Mouse (Mus musculus) heart, embryonic 14.5 days (tissue): ENCODE data around the gene Grik1. TPM values are rescaled to one million over a fixed set of nuclear protein-coding genes. Genes with fewer than 3 reads are reported as not detected.

ENCODE experiments used
- ATAC-seq: fragments of 200-750 bp; cut with Nextera tagmentation; 2 replicates; pipeline ENCODE4 v1.8.0; 2017; ENCODE audit warnings: low read depth, moderate TSS enrichment; ENCODE audit not compliant: insufficient number of reproducible peaks, insufficient read depth, low FRiP score
- H3K27ac ChIP-seq, 2 experiments: fragments of 200-500 bp in 1 of 2; fragments of 300-500 bp in 1 of 2; sonication (generic) in 1 of 2; replicated peaks in 1 of 2; 2 replicates each; pipeline ENCODE4 v1.5.1; 2012 to 2014; ENCODE audit warnings: low read depth in 2 of 2, low read length in 2 of 2, control low read depth in 1 of 2, mild to moderate bottlenecking in 1 of 2, mixed read lengths in 1 of 2; ENCODE audit not compliant: control insufficient read depth in 1 of 2, insufficient read depth in 1 of 2
- H3K27me3 ChIP-seq: fragments of 300-500 bp; sonication (generic); 2 replicates; pipeline ENCODE4 v1.6.1; 2014; ENCODE audit warnings: mild to moderate bottlenecking, low read length, control low read depth; ENCODE audit not compliant: control insufficient read depth, insufficient read depth
- H3K36me3 ChIP-seq: fragments of 300-500 bp; sonication (generic); 2 replicates; pipeline ENCODE4 v1.6.1; 2014; ENCODE audit warnings: mild to moderate bottlenecking, control low read depth, low read length, mixed read lengths; ENCODE audit not compliant: control insufficient read depth, insufficient read depth
- H3K4me1 ChIP-seq, 2 experiments: fragments of 200-500 bp in 1 of 2; fragments of 300-500 bp in 1 of 2; sonication (generic) in 1 of 2; 2 replicates each; pipeline ENCODE4 v1.6.1; 2012 to 2014; ENCODE audit warnings: low read length in 2 of 2, control low read depth in 1 of 2, mixed read lengths in 1 of 2; ENCODE audit not compliant: control insufficient read depth in 2 of 2, insufficient read depth in 2 of 2
- H3K4me2 ChIP-seq: fragments of 300-500 bp; sonication (generic); 2 replicates; pipeline ENCODE4 v1.6.1; 2014; ENCODE audit warnings: mild to moderate bottlenecking, low read length
- H3K4me3 ChIP-seq, 2 experiments: fragments of 200-500 bp in 1 of 2; fragments of 300-500 bp in 1 of 2; sonication (generic) in 1 of 2; 2 replicates each; pipeline ENCODE4 v1.5.1; 2012 to 2014; ENCODE audit warnings: low read length in 2 of 2, mild to moderate bottlenecking in 2 of 2, control low read depth in 1 of 2, low read depth in 1 of 2, moderate library complexity in 1 of 2; ENCODE audit not compliant: control insufficient read depth in 1 of 2, insufficient read depth in 1 of 2
- H3K9ac ChIP-seq: fragments of 300-500 bp; sonication (generic); 2 replicates; pipeline ENCODE4 v1.6.1; 2014; ENCODE audit warnings: mild to moderate bottlenecking, low read length
- H3K9me3 ChIP-seq: fragments of 300-500 bp; sonication (generic); 2 replicates; pipeline ENCODE4 v1.6.1; 2016; ENCODE audit warnings: low read length, control low read depth; ENCODE audit not compliant: control insufficient read depth
- WGBS: fragments of 180-500 bp; shearing (Covaris S2); extraction: QIAGEN DNeasy Blood & Tissue Kit; methylation state at CpG from one replicate; pipeline ENCODE4 v1.1.7; 2014; 5-methylcytosine and 5-hydroxymethylcytosine counted together
- polyA plus RNA-seq: library from polyadenylated mRNA; unstranded; fragments of >200 nt; fragmentation: Nextera tagmentation; extraction: Ambion mirVana; gene quantifications from 2 replicates; pipeline ENCODE4 v1.2.1, GENCODE M21; 2014

Grik1 gene
- 0.15 and 0.31 TPM in 2 replicates for polyA plus RNA-seq

DNA sequence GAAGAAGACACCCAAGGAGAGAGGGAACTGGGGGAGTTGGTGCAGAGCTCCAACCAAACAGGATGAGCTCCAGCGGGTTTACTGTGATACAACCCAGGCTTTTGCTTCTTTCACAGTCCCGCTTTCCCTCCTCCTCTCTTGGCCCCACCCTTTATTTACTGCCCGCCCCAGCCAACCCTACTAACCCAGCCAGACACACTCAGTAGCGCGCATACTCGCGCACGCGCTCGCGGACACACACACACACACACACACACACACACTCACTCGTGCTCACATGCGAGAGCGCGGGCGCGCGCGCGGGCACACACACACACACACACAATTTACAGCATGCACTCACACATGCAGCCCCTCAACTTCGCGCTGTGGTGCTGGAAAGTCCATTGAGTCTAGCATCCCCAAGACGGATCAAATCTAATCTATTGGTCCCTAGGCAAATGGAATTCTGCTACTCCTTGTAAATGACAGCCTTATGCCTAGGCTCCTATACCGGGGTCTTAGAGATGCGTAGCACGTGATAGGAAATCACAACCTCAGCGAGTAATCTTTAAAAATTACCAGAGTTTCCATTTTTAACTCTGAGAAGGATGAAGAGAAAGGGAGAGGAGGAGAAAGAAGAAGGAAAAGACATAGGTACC is at the start of gene Grik1:
TSS of gene Grik1 (minus strand) at position 134 of the 641 bp plus-strand sequence.
- no peaks in the 10 kb centered on the region for H3K9me3 ChIP-seq
- peak; percentile 59; the same call in 1 of the 2 replicates for ATAC-seq
- H3K4me2 ChIP-seq, result peak within 1 kb of the TSS; percentile 76
- H3K4me1 ChIP-seq, result peaks cover 4 to 12% of the 10 kb centered on the region in 2 experiments; a peak in 3 of 4 replicates
- no peak within 1 kb of the TSS; the same call in 1 of the 2 replicates for H3K9ac ChIP-seq
- H3K36me3 ChIP-seq, result no peaks in the 10 kb centered on the region
- H3K4me3 ChIP-seq, result peak within 1 kb of the TSS; percentile 40 to 46
- no peak within 1 kb of the TSS for H3K27ac ChIP-seq
- WGBS, result 1% methylated on average over 27 of the region's 27 CpGs
- peaks cover 46% of the 10 kb centered on the region for H3K27me3 ChIP-seq

DNA sequence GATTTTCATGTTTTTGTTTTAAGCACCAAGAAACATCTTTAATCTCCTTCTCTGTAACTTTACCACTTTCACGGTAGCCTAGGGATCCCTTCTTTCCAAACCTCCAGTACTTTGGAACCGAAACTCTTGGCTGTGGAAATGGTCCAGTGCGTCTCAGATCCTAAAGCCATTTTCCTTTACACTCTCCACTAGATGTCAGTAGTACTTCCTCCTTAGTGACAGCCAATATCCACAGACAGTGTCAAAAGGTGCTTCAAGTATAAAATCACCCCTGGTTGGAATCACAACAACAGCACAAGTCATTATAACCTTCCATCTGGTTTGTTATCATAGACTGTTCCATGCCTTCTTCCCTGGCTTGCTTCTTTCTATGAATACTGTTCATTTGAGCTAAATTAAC is 4.1 kb upstream of the Grik1 start:
- H3K4me3 ChIP-seq, result no peak overlapping the region
- peaks cover 3 to 12% of the 10 kb centered on the region in 2 experiments; a peak in 3 of 4 replicates for H3K4me1 ChIP-seq
- H3K4me2 ChIP-seq, result no peak overlapping the region
- no peaks in the 10 kb centered on the region for H3K36me3 ChIP-seq
- 45% methylated on average over 3 of the region's 3 CpGs for WGBS
- H3K9ac ChIP-seq, result no peak overlapping the region
- H3K27me3 ChIP-seq, result peaks cover 21% of the 10 kb centered on the region
- H3K27ac ChIP-seq, result no peak overlapping the region
- ATAC-seq, result no peak
- no peaks in the 10 kb centered on the region for H3K9me3 ChIP-seq

DNA sequence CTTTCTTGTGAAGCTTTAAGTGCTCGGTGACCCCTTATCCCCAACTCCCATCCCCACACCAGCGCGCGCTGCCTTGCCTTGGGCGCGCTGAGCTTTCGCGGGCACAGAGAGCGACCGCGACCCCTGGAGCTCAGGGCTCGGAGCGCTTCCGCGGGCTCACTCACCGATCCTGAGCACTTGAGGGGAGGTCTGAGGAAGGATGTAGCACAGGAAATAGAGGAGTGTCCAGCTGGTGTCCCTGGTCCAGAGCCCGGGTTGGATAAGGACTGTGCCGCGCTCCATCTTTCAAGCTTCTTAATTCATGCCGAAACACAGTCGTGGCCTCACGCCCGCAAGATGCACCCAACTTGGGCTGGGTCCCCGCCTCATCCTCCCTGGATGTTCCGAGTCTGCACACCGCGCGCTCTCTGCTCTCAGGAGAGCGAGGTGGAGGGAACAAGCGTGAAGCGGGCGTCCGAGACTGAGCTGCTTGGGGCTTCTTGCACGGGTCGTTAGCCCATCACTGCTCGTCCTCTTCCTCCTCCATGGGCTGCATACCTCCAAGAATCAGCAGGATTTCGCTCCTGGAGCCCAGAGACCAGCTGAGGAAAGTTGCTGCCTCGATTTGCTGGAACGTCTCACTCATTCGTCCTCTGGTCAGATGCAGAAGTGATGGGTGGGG is 514 bp downstream of the Grik1 start:
- H3K4me3 ChIP-seq, result peak overlapping the region; percentile 40 to 46
- peak overlapping the region; percentile 76 for H3K4me2 ChIP-seq
- H3K27ac ChIP-seq, result no peak overlapping the region
- H3K9ac ChIP-seq, result no peak overlapping the region; the same call in 1 of the 2 replicates
- no peak for ATAC-seq
- no peaks in the 10 kb centered on the region for H3K9me3 ChIP-seq
- WGBS, result 1% methylated on average over 40 of the region's 40 CpGs
- H3K27me3 ChIP-seq, result peaks cover 46% of the 10 kb centered on the region
- peaks cover 4 to 12% of the 10 kb centered on the region in 2 experiments; a peak in 3 of 4 replicates for H3K4me1 ChIP-seq
- no peaks in the 10 kb centered on the region for H3K36me3 ChIP-seq

DNA sequence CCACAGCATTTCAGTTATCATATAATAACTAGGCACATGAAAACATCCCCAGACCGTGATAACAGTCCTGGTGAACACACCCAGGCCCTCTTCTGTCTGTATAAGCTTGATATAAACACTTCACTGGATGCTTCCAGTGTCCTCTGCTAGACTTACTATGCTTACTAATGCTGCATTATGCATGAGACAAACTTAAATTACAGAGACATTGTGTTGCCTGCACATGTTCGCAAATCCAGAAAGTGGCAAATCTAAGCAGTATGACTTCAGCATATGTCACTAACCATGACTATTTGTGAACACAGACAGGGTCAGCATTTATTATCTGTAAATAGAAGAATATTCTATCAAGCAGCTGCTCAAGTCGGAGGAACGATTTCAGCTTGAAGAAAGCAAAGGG is 31.7 kb downstream of the Grik1 start:
- Histone ChIP-seq H3K27ac (no peak overlapping the region), H3K36me3 (no peaks in the 10 kb centered on the region), H3K4me2 (no peak overlapping the region), H3K9ac (no peak overlapping the region), H3K9me3 (no peaks in the 10 kb centered on the region), H3K4me3 (no peak overlapping the region), H3K27me3 (no peaks in the 10 kb centered on the region), H3K4me1 (no peaks in the 10 kb centered on the region)
- ATAC-seq, result no peak
- 75% methylated on average over 4 of the region's 4 CpGs for WGBS

DNA sequence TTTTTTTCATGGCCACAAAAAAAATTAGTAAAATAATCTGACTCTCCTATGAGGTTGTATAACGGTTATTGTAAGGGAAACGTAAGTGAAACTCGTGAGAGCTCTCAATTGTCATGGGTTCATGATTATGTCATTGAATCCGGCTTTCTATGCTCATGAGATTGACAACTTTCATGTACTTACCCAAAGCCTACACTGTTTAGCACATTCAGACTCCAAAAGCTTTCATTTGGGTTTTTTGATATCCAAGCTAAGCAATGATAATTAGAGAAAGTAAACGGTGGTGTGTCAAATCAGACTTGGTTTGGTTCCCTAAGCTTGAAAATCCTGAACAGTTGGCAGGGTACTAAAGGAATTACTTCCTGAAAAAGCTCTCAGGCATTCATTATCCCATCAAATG is 33.0 kb downstream of the Grik1 start:
- Histone ChIP-seq H3K4me3 (no peak overlapping the region), H3K4me2 (no peak overlapping the region), H3K9ac (no peak overlapping the region), H3K36me3 (no peaks in the 10 kb centered on the region), H3K9me3 (no peaks in the 10 kb centered on the region), H3K27ac (no peak overlapping the region), H3K27me3 (no peaks in the 10 kb centered on the region), H3K4me1 (no peaks in the 10 kb centered on the region)
- 78% methylated on average over 5 of the region's 5 CpGs for WGBS
- ATAC-seq, result no peak

DNA sequence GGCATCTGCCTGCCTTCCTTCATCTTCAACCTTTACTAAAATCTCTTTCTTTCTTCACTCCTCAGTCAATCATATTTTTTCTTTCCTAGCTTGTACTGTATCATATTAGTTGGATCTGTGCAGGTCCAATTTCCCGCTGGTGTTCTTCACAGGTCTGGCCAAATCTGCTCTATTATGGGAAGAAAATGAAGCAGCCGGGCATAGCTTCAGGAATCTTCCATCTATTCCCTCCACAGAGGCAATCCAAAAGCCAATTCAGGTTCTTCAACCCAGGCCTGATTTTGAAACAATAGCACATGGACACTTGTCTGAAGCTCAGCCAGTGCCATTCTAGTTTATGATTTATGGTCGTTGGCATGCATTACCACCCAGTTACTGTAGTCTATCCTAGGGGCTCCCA is 34.0 kb downstream of the Grik1 start:
- H3K36me3 ChIP-seq, result no peaks in the 10 kb centered on the region
- H3K9me3 ChIP-seq, result no peaks in the 10 kb centered on the region
- no peak overlapping the region for H3K4me3 ChIP-seq
- no peak overlapping the region for H3K27ac ChIP-seq
- 75% methylated on average over 3 of the region's 3 CpGs for WGBS
- no peak overlapping the region for H3K4me2 ChIP-seq
- no peak overlapping the region for H3K9ac ChIP-seq
- H3K27me3 ChIP-seq, result no peaks in the 10 kb centered on the region
- no peaks in the 10 kb centered on the region for H3K4me1 ChIP-seq
- ATAC-seq, result no peak

DNA sequence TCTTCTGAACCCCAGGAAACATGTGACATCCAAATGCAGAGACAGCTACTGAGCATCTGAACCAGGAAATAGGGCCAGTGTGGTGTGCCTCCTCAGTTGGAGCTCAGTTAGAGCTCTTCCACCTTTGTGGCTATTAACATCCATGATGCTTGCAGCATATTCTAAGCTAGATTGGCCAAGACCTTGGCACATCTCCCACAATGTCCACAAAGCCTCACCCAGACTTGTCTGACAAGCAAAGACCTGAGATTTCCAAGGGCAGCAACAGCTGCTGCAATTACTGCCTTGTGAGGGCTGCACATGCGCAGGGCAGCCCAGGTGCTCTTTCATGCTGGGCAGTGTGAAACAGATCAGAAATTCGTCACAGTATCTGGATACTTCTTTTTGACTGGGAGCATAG is 37.4 kb downstream of the Grik1 start:
- Histone ChIP-seq H3K4me1 (no peaks in the 10 kb centered on the region), H3K36me3 (no peaks in the 10 kb centered on the region), H3K9ac (no peak overlapping the region), H3K27me3 (no peaks in the 10 kb centered on the region), H3K9me3 (no peaks in the 10 kb centered on the region), H3K4me2 (no peak overlapping the region), H3K4me3 (no peak overlapping the region), H3K27ac (no peak overlapping the region)
- WGBS, result 78% methylated on average over 2 of the region's 2 CpGs
- ATAC-seq, result no peak
